Mouse (Mus musculus) stomach, postnatal 0 days (tissue): ENCODE results near the gene Rab6a.

Experiments used
- CTCF ChIP-seq: IDR thresholded peaks from 2 replicates; pipeline ENCODE4 v1.5.1; 2016; ENCODE audit warnings: antibody characterized with exemption, low read depth, mild to moderate bottlenecking, moderate library complexity
- EP300 ChIP-seq: optimal IDR thresholded peaks from 2 replicates; pipeline ENCODE3; 2016; ENCODE audit warnings: antibody characterized with exemption

- peak; percentile 74 for TF ChIP-seq CTCF
- no peak for TF ChIP-seq EP300
Measured at GRCm38 (mm10) chr7:100637657-100638056, 30.4 kb downstream of the Rab6a start.
